Mouse (Mus musculus) neural tube, embryonic 14.5 days (tissue): Measurements from ENCODE around the gene Vmn1r89. TPM values are rescaled to one million over a fixed set of nuclear protein-coding genes. Genes with fewer than 3 reads are reported as not detected.

Experiments
- ATAC-seq: fragments of 200-750 bp; cut with Nextera tagmentation; 2 replicates; pipeline ENCODE4 v1.8.0; 2017; ENCODE audit warnings: low read depth, mild to moderate bottlenecking, moderate TSS enrichment, moderate library complexity
- H3K27ac ChIP-seq: fragments of 300-500 bp; sonication (generic); 2 replicates; pipeline ENCODE4 v1.5.1; 2014; ENCODE audit warnings: low read depth, mild to moderate bottlenecking, control low read depth, low read length, moderate library complexity, mixed read lengths
- H3K27me3 ChIP-seq: fragments of 300-500 bp; sonication (generic); 2 replicates; pipeline ENCODE4 v1.6.1; 2014; ENCODE audit warnings: low read length; ENCODE audit not compliant: control insufficient read depth, insufficient read depth
- H3K36me3 ChIP-seq: fragments of 300-500 bp; sonication (generic); 2 replicates; pipeline ENCODE4 v1.6.1; 2014; ENCODE audit warnings: low read length, mixed read lengths; ENCODE audit not compliant: control insufficient read depth, insufficient read depth
- H3K4me1 ChIP-seq: fragments of 300-500 bp; sonication (generic); 2 replicates; pipeline ENCODE4 v1.6.1; 2014; ENCODE audit warnings: low read length; ENCODE audit not compliant: control insufficient read depth, insufficient read depth
- H3K4me2 ChIP-seq: fragments of 300-500 bp; sonication (generic); 2 replicates; pipeline ENCODE4 v1.6.1; 2014; ENCODE audit warnings: mild to moderate bottlenecking, low read depth, low read length, control low read depth
- H3K4me3 ChIP-seq: fragments of 300-500 bp; sonication (generic); 2 replicates; pipeline ENCODE4 v1.5.1; 2014; ENCODE audit warnings: low read depth, low read length, control low read depth, mixed read lengths
- H3K9ac ChIP-seq: fragments of 300-500 bp; sonication (generic); replicated peaks from 2 replicates; pipeline ENCODE4 v1.6.1; 2014; ENCODE audit warnings: low read depth, mild to moderate bottlenecking, control low read depth, low read length, mixed read lengths
- H3K9me3 ChIP-seq: fragments of 300-500 bp; sonication (generic); 2 replicates; pipeline ENCODE4 v1.6.1; 2016; ENCODE audit warnings: low read length; ENCODE audit not compliant: control insufficient read depth
- WGBS: fragments of 180-500 bp; shearing (Covaris S2); extraction: QIAGEN DNeasy Blood & Tissue Kit; methylation state at CpG from one replicate; pipeline ENCODE4 v1.1.7; 2014; 5-methylcytosine and 5-hydroxymethylcytosine counted together
- polyA plus RNA-seq: library from polyadenylated mRNA; unstranded; fragments of >200 nt; fragmentation: Nextera tagmentation; extraction: Ambion mirVana; gene quantifications from 2 replicates; pipeline ENCODE4 v1.2.1, GENCODE M21; 2014

The Vmn1r89 gene
- not detected in 2 replicates for polyA plus RNA-seq

DNA sequence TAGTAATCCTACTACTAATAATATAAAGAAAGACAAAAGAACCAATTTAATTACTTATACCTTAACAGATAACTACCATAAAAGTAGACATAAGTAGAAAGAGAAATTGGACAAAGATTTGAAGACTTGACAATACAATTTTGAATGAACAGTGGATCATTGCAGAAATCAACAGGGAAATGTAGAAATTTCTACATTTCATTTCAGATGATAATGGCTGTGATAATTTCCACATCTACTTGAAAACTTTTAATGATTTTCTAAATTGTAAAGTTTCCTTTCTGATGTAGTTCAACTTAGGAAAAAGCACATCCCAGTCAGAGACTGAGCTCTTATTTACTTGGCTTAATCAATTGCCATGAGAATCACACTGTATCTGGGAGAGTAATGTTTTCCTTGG lies at the start of gene Vmn1r89:
Vmn1r89 (plus strand) TSS at position 301 of the 400 bp plus-strand sequence.
- no peaks in the 10 kb centered on the region for H3K27me3 ChIP-seq
- H3K9ac ChIP-seq, result no peak within 1 kb of the TSS
- ATAC-seq, result no peak
- no peaks in the 10 kb centered on the region for H3K9me3 ChIP-seq
- no peaks in the 10 kb centered on the region for H3K36me3 ChIP-seq
- H3K4me2 ChIP-seq, result no peak within 1 kb of the TSS
- H3K4me1 ChIP-seq, result no peaks in the 10 kb centered on the region
- H3K4me3 ChIP-seq, result no peak within 1 kb of the TSS
- H3K27ac ChIP-seq, result no peak within 1 kb of the TSS

- Histone ChIP-seq H3K4me2 (no peak overlapping the region), H3K9me3 (no peaks in the 10 kb centered on the region), H3K9ac (no peak overlapping the region), H3K4me3 (no peak overlapping the region), H3K27me3 (no peaks in the 10 kb centered on the region), H3K27ac (no peak overlapping the region), H3K36me3 (no peaks in the 10 kb centered on the region), H3K4me1 (no peaks in the 10 kb centered on the region)
- 53% methylated on average over 50 of the region's 50 CpGs for WGBS
- no peak; the same call in 1 of the 2 replicates for ATAC-seq
These were observed 48.2 kb downstream of the Vmn1r89 start for GRCm38 (mm10) chr7:13260746-13261700.

DNA sequence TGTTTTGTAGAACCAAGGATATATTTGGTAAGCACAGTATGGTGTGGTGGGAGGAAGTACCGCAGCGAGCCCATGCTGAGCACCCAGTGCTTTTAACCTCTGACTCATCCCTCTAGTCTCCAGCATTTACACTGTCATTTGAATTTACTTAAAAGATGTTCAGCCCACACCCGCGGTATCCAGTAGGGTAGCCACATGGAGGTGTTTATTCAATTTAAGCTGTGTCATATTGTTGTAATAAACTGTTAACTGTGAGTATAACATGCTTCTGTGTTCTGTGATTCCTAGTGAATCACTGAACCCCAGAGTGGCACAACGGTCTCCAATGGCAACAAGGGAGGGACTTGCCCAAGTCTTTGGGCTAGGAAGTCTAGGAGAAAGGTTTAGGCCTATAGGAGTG lies 51.0 kb downstream of the Vmn1r89 start:
- Histone ChIP-seq H3K4me2 (no peak overlapping the region), H3K4me1 (no peaks in the 10 kb centered on the region), H3K9me3 (no peaks in the 10 kb centered on the region), H3K36me3 (no peaks in the 10 kb centered on the region), H3K9ac (no peak overlapping the region), H3K27me3 (no peaks in the 10 kb centered on the region), H3K4me3 (no peak overlapping the region), H3K27ac (no peak overlapping the region)
- WGBS, result 75% methylated on average over 5 of the region's 5 CpGs
- ATAC-seq, result no peak

GRCm38 (mm10) chr7:13264396-13264795 lies 51.6 kb downstream of the Vmn1r89 start:
- Histone ChIP-seq H3K9ac (no peak overlapping the region), H3K27me3 (no peaks in the 10 kb centered on the region), H3K4me2 (no peak overlapping the region), H3K4me1 (no peaks in the 10 kb centered on the region), H3K9me3 (no peaks in the 10 kb centered on the region), H3K4me3 (no peak overlapping the region), H3K36me3 (0 out of 2 replicates have a peak, but pooled peaks cover 3% of the 10 kb centered on the region), H3K27ac (no peak overlapping the region)
- ATAC-seq, result 0 out of 2 replicates have a peak, but pooled peaks have one; percentile 18
- 37% methylated on average over 2 of the region's 2 CpGs for WGBS

GRCm38 (mm10) chr7:13268749-13269260 lies 56.0 kb downstream of the Vmn1r89 start:
- no peak for ATAC-seq
- Histone ChIP-seq H3K4me1 (no peaks in the 10 kb centered on the region), H3K9me3 (no peaks in the 10 kb centered on the region), H3K27ac (no peak overlapping the region), H3K4me2 (no peak overlapping the region), H3K36me3 (0 out of 2 replicates have a peak, but pooled peaks cover 3% of the 10 kb centered on the region), H3K27me3 (no peaks in the 10 kb centered on the region), H3K4me3 (no peak overlapping the region), H3K9ac (no peak overlapping the region)
- WGBS, result 91% methylated on average over 4 of the region's 4 CpGs

- Histone ChIP-seq H3K27me3 (no peaks in the 10 kb centered on the region), H3K4me2 (no peak overlapping the region), H3K36me3 (0 out of 2 replicates have a peak, but pooled peaks cover 3% of the 10 kb centered on the region), H3K27ac (no peak overlapping the region), H3K9ac (no peak overlapping the region), H3K9me3 (no peaks in the 10 kb centered on the region), H3K4me3 (no peak overlapping the region), H3K4me1 (no peaks in the 10 kb centered on the region)
- ATAC-seq, result no peak
- WGBS, result 81% methylated on average over 11 of the region's 11 CpGs
These were observed 56.6 kb downstream of the Vmn1r89 start for GRCm38 (mm10) chr7:13269394-13269793.

Other genes with a start within 250 kb of the Vmn1r89 start
- 10.6 and 12.7 TPM in 2 replicates for gene Zfp324, start 247.2 kb upstream of the Vmn1r89 start, polyA plus RNA-seq
- gene Zfp446, start 235.2 kb upstream of the Vmn1r89 start, polyA plus RNA-seq, result 9.8 and 10.3 TPM in 2 replicates
- 0.17 and 0.37 TPM in 2 replicates for gene Slc27a5, start 214.8 kb upstream of the Vmn1r89 start, polyA plus RNA-seq
- 251 and 280 TPM in 2 replicates for gene Trim28, start 213.9 kb upstream of the Vmn1r89 start, polyA plus RNA-seq
- 36.0 and 40.5 TPM in 2 replicates for gene Zbtb45, start 203.0 kb upstream of the Vmn1r89 start, polyA plus RNA-seq
- gene Chmp2a, start 178.2 kb upstream of the Vmn1r89 start, polyA plus RNA-seq, result 196 and 199 TPM in 2 replicates
- gene Ube2m, start 174.7 kb upstream of the Vmn1r89 start, polyA plus RNA-seq, result 142 and 146 TPM in 2 replicates
- gene Mzf1, start 158.3 kb upstream of the Vmn1r89 start, polyA plus RNA-seq, result 8.4 and 9.0 TPM in 2 replicates
- 0.06 and 0.17 TPM in 2 replicates for gene Vmn1r85, start 117.8 kb upstream of the Vmn1r89 start, polyA plus RNA-seq
- not detected in 2 replicates for gene Vmn1r86, start 93.1 kb upstream of the Vmn1r89 start, polyA plus RNA-seq
- gene Vmn1r87, start 72.9 kb upstream of the Vmn1r89 start, polyA plus RNA-seq, result not detected in 2 replicates
- not detected in 2 replicates for gene Vmn1r88, start 53.5 kb upstream of the Vmn1r89 start, polyA plus RNA-seq
- gene Lig1, start 64.3 kb downstream of the Vmn1r89 start, polyA plus RNA-seq, result 27.5 and 29.1 TPM in 2 replicates
- gene Zswim9, start 65.7 kb downstream of the Vmn1r89 start, polyA plus RNA-seq, result 4.9 and 5.8 TPM in 2 replicates
- gene Pla2g4c, start 111.6 kb downstream of the Vmn1r89 start, polyA plus RNA-seq, result 0.62 and 1.1 TPM in 2 replicates
- not detected in 2 replicates for gene Cabp5, start 185.1 kb downstream of the Vmn1r89 start, polyA plus RNA-seq
- gene Bsph1, start 237.8 kb downstream of the Vmn1r89 start, polyA plus RNA-seq, result not detected in 2 replicates